Mouse (Mus musculus) CH12F3 (cell line): Measurements from ENCODE around the gene Numa1.
"Not testable (repeated sequence)": the region's sequence is repeated elsewhere in the genome, so short reads cannot be mapped to it uniquely, and the experiment has no call there.

ENCODE experiments used
- in situ Hi-C: fragments of 300-500 bp; cut with MboI; formaldehyde crosslinking; loops from 2 replicates; pipeline ENCODE4 v1.14.3; 2020; ENCODE audit warnings: low sequenced_read_pairs

Gene Numa1

DNA sequence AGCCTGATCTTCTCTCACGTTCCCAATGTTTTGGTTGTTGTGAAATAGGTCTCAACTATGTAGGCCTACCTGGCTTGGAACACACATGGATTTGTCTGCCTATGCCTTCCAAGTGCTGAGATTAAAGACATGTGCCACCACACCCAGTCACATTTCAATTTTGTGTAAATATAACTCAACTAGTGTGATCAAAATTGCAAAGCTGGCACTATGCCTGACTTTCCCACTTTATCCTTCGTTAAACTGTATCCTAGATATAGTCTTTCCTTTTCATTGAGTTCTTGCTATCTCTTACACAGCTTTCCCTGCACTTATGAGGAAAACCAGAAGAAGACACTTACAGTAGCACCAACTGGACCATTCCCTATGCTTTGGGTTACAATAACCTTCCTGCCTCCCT, 101.6 kb downstream of the Numa1 start:
- in situ Hi-C loops, result no loop called here

DNA sequence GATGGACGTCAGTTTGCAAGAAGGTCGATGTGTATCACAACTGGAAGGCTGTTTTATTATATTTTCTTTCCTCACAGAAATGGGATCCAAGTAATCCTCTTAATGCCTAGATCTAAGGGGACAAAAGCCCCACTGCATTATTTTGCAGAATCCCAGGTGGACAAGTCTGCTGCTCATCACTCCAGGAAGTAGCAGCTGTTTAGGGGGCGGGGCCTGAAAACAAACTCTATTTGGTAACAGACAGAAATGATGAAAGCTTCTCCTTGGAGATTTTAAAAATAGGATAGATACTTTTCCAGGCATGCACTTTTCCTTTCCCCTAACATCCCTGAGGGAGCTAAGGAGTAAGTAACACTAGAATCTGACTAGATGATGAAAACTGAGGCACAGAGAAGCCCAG, 103.4 kb downstream of the Numa1 start:
- in situ Hi-C loops, result no loop called here

DNA sequence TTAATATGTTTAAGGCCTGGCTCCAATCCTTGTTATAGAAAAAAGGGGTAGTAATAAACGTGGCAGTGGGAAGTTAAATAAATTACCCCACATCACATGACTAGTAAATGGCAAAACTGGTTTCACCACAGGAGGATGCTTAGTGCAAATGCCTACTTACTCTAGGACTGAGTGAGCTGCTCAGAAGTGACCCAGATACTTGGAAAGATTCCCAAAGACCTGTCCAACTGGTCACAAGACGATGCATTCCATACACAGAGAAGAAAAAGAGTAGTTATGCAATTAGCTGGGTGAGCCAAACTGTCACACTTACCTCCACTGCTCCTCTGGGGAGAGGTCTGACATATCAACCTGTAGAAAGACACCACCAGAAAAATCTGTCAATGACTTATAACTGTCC, 108.4 kb downstream of the Numa1 start:
- in situ Hi-C loops, result no loop called here

DNA sequence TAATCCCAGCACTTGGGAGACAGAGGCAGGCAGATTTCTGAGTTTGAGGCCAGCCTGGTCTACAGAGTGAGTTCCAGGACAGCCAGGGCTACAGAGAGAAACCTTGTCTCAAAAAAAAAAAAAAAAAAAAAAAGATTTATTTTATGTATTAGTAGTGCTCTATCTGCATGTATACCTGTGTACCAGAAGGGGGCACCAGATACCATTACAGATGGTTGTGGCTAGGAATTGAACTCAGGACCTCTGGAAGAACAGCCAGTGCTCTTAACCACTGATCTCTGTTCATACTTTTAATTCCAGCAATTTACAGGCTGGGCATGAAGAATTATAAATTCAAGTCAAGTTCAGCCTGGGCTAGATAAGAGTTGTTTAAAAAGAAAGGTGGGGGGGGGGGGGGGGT, 114.6 kb downstream of the Numa1 start:
- in situ Hi-C loops, result not testable (repeated sequence)

DNA sequence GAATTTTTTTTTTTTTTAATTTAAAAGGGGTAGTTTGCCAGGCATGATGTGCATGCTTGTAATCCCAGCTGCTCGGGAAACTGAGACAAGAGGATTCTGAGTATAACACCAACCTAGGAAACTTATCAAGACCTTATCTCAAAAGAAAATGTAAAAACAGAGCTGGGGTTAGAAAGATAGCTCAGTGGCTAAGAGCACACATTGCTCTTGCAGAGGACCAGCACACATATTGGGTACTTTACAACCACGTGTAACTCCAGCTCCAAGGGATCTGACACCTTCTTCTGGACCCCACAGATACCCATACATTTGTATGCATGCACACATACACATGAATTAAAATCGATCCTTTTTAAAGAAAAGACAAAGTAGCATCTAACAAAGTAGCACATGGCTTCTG, 127.4 kb downstream of the Numa1 start:
- in situ Hi-C loops, result no loop called here

DNA sequence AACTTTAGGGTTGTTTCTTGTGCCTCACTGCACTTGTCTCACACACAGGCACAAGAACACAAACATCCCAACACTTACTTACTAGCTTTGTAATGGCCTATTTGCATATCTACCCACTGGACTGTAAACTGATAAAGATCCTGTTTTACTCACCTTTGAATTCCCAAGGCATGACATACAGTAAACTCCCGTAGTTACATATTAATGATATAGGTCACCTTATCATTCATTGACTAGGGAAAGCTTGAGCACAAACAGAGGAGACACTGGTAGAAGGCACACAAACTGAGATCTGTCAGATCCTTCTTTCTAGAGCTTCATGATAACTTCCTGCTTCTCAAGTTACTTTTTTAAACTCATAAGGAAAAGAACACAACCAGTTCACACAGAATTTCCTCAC, 128.3 kb downstream of the Numa1 start:
- in situ Hi-C loops, result no loop called here

DNA sequence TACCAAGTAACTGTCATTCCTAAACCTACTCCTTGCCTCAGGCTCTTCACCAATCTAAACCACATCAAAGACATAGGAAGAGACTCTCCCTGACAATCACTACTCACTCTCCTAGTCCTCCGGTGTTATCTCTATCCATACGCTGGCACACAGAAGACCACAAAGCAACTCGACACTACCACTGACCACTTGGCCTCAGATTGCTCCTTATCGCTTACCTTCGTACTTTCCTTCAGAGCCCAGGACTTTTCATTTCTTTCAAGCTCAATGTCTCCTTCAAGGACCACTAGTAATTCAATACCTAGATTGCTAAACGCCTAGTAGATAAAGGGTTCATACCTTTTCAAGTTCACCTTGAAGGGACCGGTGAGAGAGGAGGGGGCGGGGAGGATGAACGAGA, 130.0 kb downstream of the Numa1 start:
- in situ Hi-C loops, result no loop called here
